Mouse (Mus musculus): ENCODE results near the gene Per1. TPM values are rescaled to one million over a fixed set of nuclear protein-coding genes. Genes with fewer than 3 reads are reported as not detected.

Per1 gene
- polyA plus RNA-seq, 1 experiment from 2014 or later: 10.5 TPM

DNA sequence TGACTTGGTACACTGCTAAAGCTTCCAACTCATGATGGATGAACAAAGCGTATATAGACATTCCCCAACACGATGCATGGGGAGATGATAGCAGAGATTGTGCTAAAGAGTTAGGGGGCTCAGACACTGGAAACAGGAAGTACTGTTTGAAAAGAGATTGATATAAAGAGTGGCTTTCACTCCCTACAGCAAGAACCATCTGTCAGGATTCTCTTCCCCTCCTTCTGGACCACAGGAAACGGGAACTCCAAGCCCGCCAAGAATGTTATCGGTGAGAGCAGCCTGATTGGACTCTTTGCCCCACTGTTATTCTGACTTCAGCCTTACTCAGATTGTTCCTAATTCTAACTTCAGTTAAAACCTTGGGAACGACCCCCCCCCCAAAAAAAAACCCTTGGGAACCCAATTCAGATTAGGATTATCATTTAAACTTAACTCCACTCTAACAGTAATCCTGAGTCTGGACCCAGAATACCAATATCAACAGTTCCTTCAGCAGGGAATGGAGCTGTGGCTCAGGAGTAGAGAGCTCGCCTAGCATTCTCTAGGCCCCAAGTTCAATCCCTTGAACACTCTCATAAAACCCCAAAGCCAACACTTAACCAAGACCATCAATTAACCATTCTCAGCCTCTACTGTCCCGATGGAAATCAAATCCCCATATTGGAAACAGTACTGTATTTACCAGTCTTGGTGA lies 33.6 kb downstream of the Per1 start:
- no peak overlapping the region for H3K4me3 ChIP-seq (ENCODE audit: low read depth, low read length)
- H3K4me2 ChIP-seq (replicated peaks; ENCODE audit: low read depth, low read length): no peak overlapping the region
- ATAC-seq (ENCODE audit: insufficient number of reproducible peaks, insufficient read depth, low FRiP score, low read depth): no peak
- H3K27ac ChIP-seq (ENCODE audit: low read length): no peak overlapping the region
- H3K4me1 ChIP-seq (ENCODE audit: control insufficient read depth, insufficient read depth, low read length): no peaks in the 10 kb centered on the region; the same call in 1 of the 2 replicates
- WGBS: 59% methylated on average over 8 of the region's 8 CpGs
- H3K27me3 ChIP-seq (ENCODE audit: control insufficient read depth, insufficient read depth, low read length): no peaks in the 10 kb centered on the region
- H3K9ac ChIP-seq (replicated peaks; ENCODE audit: low read depth, low read length): no peak overlapping the region
- H3K36me3 ChIP-seq (ENCODE audit: control insufficient read depth, insufficient read depth, low read length): no peaks in the 10 kb centered on the region
- H3K9me3 ChIP-seq (ENCODE audit: control insufficient read depth, low read depth, low read length): no peaks in the 10 kb centered on the region

DNA sequence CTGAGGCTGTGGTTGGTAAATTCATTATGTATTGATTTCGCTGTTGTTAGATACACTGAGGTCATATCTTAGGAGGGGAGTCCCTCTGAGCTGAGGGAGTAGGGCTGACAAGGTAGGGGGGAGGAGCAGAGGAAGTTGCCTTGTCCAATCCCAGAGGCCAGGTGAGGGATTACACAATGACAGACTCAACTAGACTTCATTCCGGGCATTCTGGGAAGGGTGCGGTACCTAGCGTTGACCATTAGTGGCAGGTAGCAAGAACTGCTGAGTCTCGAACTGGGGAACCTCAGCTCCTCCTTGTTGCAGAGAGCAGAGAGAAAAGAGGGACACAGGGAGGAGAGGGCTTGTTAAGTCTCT lies 38.5 kb downstream of the Per1 start:
- no peak for ATAC-seq (ENCODE audit: insufficient number of reproducible peaks, insufficient read depth, low FRiP score, low read depth)
- WGBS: 19% methylated on average over 5 of the region's 5 CpGs
- Histone ChIP-seq H3K9ac (replicated peaks; ENCODE audit: low read depth, low read length) (no peak overlapping the region; the same call in 1 of the 2 replicates), H3K27ac (ENCODE audit: low read length) (no peak overlapping the region), H3K9me3 (ENCODE audit: control insufficient read depth, low read depth, low read length) (no peaks in the 10 kb centered on the region), H3K27me3 (ENCODE audit: control insufficient read depth, insufficient read depth, low read length) (no peaks in the 10 kb centered on the region), H3K4me1 (ENCODE audit: control insufficient read depth, insufficient read depth, low read length) (no peaks in the 10 kb centered on the region), H3K36me3 (ENCODE audit: control insufficient read depth, insufficient read depth, low read length) (no peaks in the 10 kb centered on the region), H3K4me3 (ENCODE audit: low read depth, low read length) (peak overlapping the region; percentile 38), H3K4me2 (replicated peaks; ENCODE audit: low read depth, low read length) (peak overlapping the region; percentile 56)

DNA sequence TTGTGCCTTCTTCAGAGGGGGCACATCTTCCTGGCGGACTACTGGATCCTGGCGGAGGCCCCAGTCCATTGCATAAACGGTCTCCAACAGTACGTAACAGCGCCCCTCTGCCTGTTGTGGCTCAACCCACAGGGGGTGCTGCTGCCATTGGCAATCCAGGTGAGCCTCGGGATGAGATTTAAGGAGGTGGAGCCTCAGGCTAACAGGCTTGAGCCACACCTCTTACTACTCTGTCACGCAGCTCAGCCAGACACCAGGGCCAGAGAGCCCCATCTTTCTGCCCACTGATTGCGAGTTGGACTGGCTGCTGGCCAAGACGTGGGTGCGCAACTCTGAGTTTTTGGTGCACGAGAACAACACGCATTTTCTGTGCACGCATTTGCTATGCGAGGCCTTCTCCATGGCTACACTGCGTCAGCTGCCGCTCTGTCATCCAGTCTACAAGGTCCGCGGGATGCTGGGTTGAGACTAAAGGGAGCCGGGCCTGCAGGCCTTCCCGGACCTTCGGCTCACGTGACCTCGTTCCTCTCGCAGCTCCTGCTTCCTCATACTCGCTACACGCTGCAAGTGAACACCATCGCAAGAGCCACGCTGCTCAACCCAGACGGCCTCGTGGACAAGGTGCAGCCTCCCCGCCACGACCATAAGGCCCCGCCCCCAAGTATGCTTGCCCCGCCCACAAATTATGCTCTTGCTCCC lies 39.1 kb downstream of the Per1 start:
- H3K27ac ChIP-seq (ENCODE audit: low read length): no peak overlapping the region
- no peaks in the 10 kb centered on the region for H3K36me3 ChIP-seq (ENCODE audit: control insufficient read depth, insufficient read depth, low read length)
- peak overlapping the region; percentile 56 for H3K4me2 ChIP-seq (replicated peaks; ENCODE audit: low read depth, low read length)
- no peaks in the 10 kb centered on the region for H3K4me1 ChIP-seq (ENCODE audit: control insufficient read depth, insufficient read depth, low read length)
- peak overlapping the region; percentile 7; the same call in 1 of the 2 replicates for H3K9ac ChIP-seq (replicated peaks; ENCODE audit: low read depth, low read length)
- H3K9me3 ChIP-seq (ENCODE audit: control insufficient read depth, low read depth, low read length): no peaks in the 10 kb centered on the region
- peak; percentile 82; the same call in 1 of the 2 replicates for ATAC-seq (ENCODE audit: insufficient number of reproducible peaks, insufficient read depth, low FRiP score, low read depth)
- H3K4me3 ChIP-seq (ENCODE audit: low read depth, low read length): peak overlapping the region; percentile 38
- H3K27me3 ChIP-seq (ENCODE audit: control insufficient read depth, insufficient read depth, low read length): no peaks in the 10 kb centered on the region
- WGBS: 1% methylated on average over 34 of the region's 34 CpGs

DNA sequence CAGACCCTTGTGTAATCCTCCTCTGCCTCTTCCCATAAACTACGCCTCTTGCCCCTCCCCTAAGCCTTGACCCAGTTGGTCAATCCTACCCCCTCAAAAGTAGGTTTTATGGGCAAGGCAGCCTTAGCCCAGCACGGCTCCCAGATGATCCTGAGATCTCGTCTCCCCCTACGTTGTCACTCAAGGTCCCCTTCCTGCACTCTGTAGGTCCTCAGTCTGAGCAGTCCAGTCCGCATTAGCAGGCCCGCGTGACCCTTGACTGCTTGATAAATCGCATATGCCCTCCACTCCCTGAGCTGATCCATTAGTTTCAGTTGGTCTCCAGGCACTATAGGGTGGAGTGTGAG lies 39.6 kb downstream of the Per1 start:
- Histone ChIP-seq H3K4me1 (ENCODE audit: control insufficient read depth, insufficient read depth, low read length) (no peaks in the 10 kb centered on the region), H3K4me3 (ENCODE audit: low read depth, low read length) (peak overlapping the region; percentile 38)
- WGBS: 25% methylated on average over 8 of the region's 8 CpGs

DNA sequence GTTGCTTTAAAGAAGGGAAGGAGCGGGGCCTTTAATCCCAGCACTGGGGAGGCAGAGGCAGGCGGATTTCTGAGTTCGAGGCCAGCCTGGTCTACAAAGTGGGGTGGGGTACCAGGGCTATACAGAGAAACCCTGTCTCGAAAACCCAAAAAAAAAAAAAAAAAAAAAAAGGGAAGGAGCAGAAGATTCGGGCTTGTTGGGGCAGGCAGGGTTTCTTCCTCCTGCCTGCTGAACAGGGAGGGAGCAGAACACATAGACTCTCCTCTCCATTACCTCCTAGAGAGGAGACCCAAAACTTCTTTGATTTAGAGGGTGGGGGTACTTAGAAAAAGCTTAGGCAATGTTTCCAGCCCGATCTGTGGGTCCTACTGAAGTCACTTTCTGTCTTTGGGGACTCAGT lies 40.3 kb downstream of the Per1 start:
- no peak for ATAC-seq (ENCODE audit: insufficient number of reproducible peaks, insufficient read depth, low FRiP score, low read depth)
- Histone ChIP-seq H3K27ac (ENCODE audit: low read length) (no peak overlapping the region), H3K9me3 (ENCODE audit: control insufficient read depth, low read depth, low read length) (no peaks in the 10 kb centered on the region), H3K4me1 (ENCODE audit: control insufficient read depth, insufficient read depth, low read length) (no peaks in the 10 kb centered on the region), H3K9ac (replicated peaks; ENCODE audit: low read depth, low read length) (no peak overlapping the region), H3K27me3 (ENCODE audit: control insufficient read depth, insufficient read depth, low read length) (no peaks in the 10 kb centered on the region), H3K4me3 (ENCODE audit: low read depth, low read length) (no peak overlapping the region), H3K36me3 (ENCODE audit: control insufficient read depth, insufficient read depth, low read length) (no peaks in the 10 kb centered on the region), H3K4me2 (replicated peaks; ENCODE audit: low read depth, low read length) (no peak overlapping the region)
- 91% methylated on average over 6 of the region's 6 CpGs for WGBS

More for the DNA sequence above, 39.6 kb downstream of the Per1 start:
- H3K36me3 ChIP-seq (ENCODE audit: control insufficient read depth, insufficient read depth, low read length): no peaks in the 10 kb centered on the region
- H3K27ac ChIP-seq (ENCODE audit: low read length): no peak overlapping the region
- H3K4me2 ChIP-seq (replicated peaks; ENCODE audit: low read depth, low read length): peak overlapping the region; percentile 56
- H3K9me3 ChIP-seq (ENCODE audit: control insufficient read depth, low read depth, low read length): no peaks in the 10 kb centered on the region
- H3K27me3 ChIP-seq (ENCODE audit: control insufficient read depth, insufficient read depth, low read length): no peaks in the 10 kb centered on the region
- no peak; the same call in 1 of the 2 replicates for ATAC-seq (ENCODE audit: insufficient number of reproducible peaks, insufficient read depth, low FRiP score, low read depth)
- 0 out of 2 replicates have a peak overlapping the region, but pooled peaks have one; percentile 7 for H3K9ac ChIP-seq (replicated peaks; ENCODE audit: low read depth, low read length)

DNA sequence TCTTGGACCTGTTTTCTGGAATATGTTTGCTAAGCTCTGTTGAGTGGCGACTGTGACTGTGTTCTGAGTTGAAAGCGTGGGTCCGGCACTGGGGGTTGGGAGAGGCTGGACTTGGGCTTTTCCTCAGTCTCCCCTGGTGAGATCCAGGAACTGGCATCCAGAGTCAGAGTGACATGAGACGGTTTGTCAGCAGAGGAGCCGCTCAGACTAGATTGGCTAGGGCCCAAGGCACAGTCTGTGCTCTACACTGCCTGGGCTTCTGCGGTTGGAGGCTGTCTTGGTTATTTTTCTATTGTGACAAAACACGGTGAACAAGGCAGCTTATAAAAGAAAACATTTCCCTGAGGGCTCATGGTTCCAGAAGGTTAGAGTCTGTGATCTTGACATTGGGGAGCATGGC lies 52.5 kb downstream of the Per1 start:
- Histone ChIP-seq H3K27ac (ENCODE audit: low read length) (no peak overlapping the region), H3K9ac (replicated peaks; ENCODE audit: low read depth, low read length) (no peak overlapping the region), H3K4me2 (replicated peaks; ENCODE audit: low read depth, low read length) (no peak overlapping the region), H3K9me3 (ENCODE audit: control insufficient read depth, low read depth, low read length) (no peaks in the 10 kb centered on the region), H3K27me3 (ENCODE audit: control insufficient read depth, insufficient read depth, low read length) (no peaks in the 10 kb centered on the region), H3K4me1 (ENCODE audit: control insufficient read depth, insufficient read depth, low read length) (no peaks in the 10 kb centered on the region), H3K36me3 (ENCODE audit: control insufficient read depth, insufficient read depth, low read length) (no peaks in the 10 kb centered on the region), H3K4me3 (ENCODE audit: low read depth, low read length) (no peak overlapping the region)
- 79% methylated on average over 7 of the region's 7 CpGs for WGBS
- ATAC-seq (ENCODE audit: insufficient number of reproducible peaks, insufficient read depth, low FRiP score, low read depth): no peak

DNA sequence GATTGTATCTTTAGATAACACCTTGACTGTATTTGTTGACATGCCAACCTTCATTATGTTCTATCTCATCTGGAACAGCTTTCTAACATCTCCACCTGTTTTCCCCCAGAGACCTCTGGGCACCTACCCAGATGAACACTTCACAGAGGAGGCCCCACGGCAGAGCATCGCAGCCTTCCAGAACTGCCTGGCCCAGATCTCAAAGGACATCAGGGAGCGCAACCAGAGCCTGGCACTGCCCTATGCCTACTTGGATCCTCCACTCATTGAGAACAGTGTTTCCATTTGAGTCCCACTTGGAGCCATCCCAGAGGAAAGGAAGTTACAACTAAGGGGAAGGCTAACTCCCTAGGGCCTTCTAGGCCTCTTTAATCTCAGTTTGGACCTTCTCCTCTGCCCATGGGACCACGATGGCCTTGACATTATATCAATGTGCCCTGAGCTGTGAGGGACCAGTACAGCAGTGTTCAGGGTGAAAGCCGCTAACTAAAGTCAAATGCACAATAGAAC lies 53.5 kb downstream of the Per1 start:
- Histone ChIP-seq H3K36me3 (ENCODE audit: control insufficient read depth, insufficient read depth, low read length) (no peaks in the 10 kb centered on the region), H3K4me1 (ENCODE audit: control insufficient read depth, insufficient read depth, low read length) (no peaks in the 10 kb centered on the region), H3K9me3 (ENCODE audit: control insufficient read depth, low read depth, low read length) (no peaks in the 10 kb centered on the region), H3K27ac (ENCODE audit: low read length) (no peak overlapping the region), H3K4me3 (ENCODE audit: low read depth, low read length) (no peak overlapping the region), H3K4me2 (replicated peaks; ENCODE audit: low read depth, low read length) (no peak overlapping the region), H3K27me3 (ENCODE audit: control insufficient read depth, insufficient read depth, low read length) (no peaks in the 10 kb centered on the region), H3K9ac (replicated peaks; ENCODE audit: low read depth, low read length) (no peak overlapping the region)
- ATAC-seq (ENCODE audit: insufficient number of reproducible peaks, insufficient read depth, low FRiP score, low read depth): no peak
- WGBS: 85% methylated on average over 5 of the region's 5 CpGs

DNA sequence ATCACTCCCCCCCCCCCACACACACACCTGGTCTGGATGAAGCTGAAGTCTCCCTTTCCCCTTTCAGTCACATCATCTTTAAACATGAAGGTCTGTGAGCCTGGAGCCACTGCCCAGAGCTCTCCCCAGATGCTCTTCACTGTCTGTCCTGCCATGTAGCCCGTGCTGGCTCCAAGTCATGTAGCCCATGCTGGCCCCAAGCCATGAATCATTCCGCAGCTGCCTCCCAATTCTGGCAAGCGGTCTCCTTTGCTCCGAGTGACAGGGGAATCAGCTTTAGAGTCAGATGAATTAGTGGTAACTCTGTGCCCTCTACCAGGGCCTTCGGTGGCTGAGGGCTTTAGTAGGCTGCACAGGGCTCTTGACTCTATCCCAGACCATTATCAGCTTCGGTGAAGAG lies 54.7 kb downstream of the Per1 start:
- Histone ChIP-seq H3K27me3 (ENCODE audit: control insufficient read depth, insufficient read depth, low read length) (no peaks in the 10 kb centered on the region), H3K4me2 (replicated peaks; ENCODE audit: low read depth, low read length) (no peak overlapping the region), H3K36me3 (ENCODE audit: control insufficient read depth, insufficient read depth, low read length) (no peaks in the 10 kb centered on the region), H3K9ac (replicated peaks; ENCODE audit: low read depth, low read length) (no peak overlapping the region), H3K9me3 (ENCODE audit: control insufficient read depth, low read depth, low read length) (no peaks in the 10 kb centered on the region), H3K27ac (ENCODE audit: low read length) (no peak overlapping the region), H3K4me1 (ENCODE audit: control insufficient read depth, insufficient read depth, low read length) (no peaks in the 10 kb centered on the region), H3K4me3 (ENCODE audit: low read depth, low read length) (no peak overlapping the region)
- 67% methylated on average over 6 of the region's 6 CpGs for WGBS
- ATAC-seq (ENCODE audit: insufficient number of reproducible peaks, insufficient read depth, low FRiP score, low read depth): no peak
